Mouse (Mus musculus): Measurements from ENCODE around the gene Ptpn9.
"Not testable (repeated sequence)": the region's sequence is repeated elsewhere in the genome, so short reads cannot be mapped to it uniquely, and the experiment has no call there.

Ptpn9 gene

GRCm38 (mm10) chr9:56994286-56995197 lies at the start of gene Ptpn9:
Gene Ptpn9, plus strand, starts transcription at chr9:56994923.
- peak; percentile 90 for DNase-seq (ENCODE audit: low read depth, low spot score)

- DNase-seq (ENCODE audit: low read depth, low spot score): peak; percentile 70
These were observed 47.2 kb upstream of the Ptpn9 start for GRCm38 (mm10) chr9:56947481-56947880.

GRCm38 (mm10) chr9:56948699-56949098 lies 46.0 kb upstream of the Ptpn9 start:
- DNase-seq (ENCODE audit: low read depth, low spot score): not testable (repeated sequence)

- DNase-seq (ENCODE audit: low read depth, low spot score): peak; percentile 48
These were observed 45.0 kb upstream of the Ptpn9 start for GRCm38 (mm10) chr9:56949767-56950166.

- peak; percentile 99 for DNase-seq (ENCODE audit: low read depth, low spot score)
These were observed 44.0 kb upstream of the Ptpn9 start, which contains the start of gene Snupn for GRCm38 (mm10) chr9:56950414-56951400. Gene Snupn, plus strand, starts transcription at chr9:56950878.

- DNase-seq (ENCODE audit: low read depth, low spot score): no peak
These were observed 41.2 kb upstream of the Ptpn9 start for GRCm38 (mm10) chr9:56953562-56953961.

GRCm38 (mm10) chr9:56956966-56957675 lies 37.6 kb upstream of the Ptpn9 start:
- no peak for DNase-seq (ENCODE audit: low read depth, low spot score)

- DNase-seq (ENCODE audit: low read depth, low spot score): no peak
These were observed 36.0 kb upstream of the Ptpn9 start for GRCm38 (mm10) chr9:56958689-56959088.

- DNase-seq (ENCODE audit: low read depth, low spot score): no peak
These were observed 33.1 kb upstream of the Ptpn9 start for GRCm38 (mm10) chr9:56961591-56961990.

GRCm38 (mm10) chr9:56970158-56970557 lies 24.6 kb upstream of the Ptpn9 start:
- DNase-seq (ENCODE audit: low read depth, low spot score): no peak

- no peak for DNase-seq (ENCODE audit: low read depth, low spot score)
These were observed 20.7 kb upstream of the Ptpn9 start for GRCm38 (mm10) chr9:56973960-56974524.

GRCm38 (mm10) chr9:56975199-56975598 lies 19.5 kb upstream of the Ptpn9 start:
- no peak for DNase-seq (ENCODE audit: low read depth, low spot score)

GRCm38 (mm10) chr9:56980186-56980585 lies 14.5 kb upstream of the Ptpn9 start:
- DNase-seq (ENCODE audit: low read depth, low spot score): no peak

GRCm38 (mm10) chr9:56981502-56981901 lies 13.2 kb upstream of the Ptpn9 start:
- DNase-seq (ENCODE audit: low read depth, low spot score): no peak

GRCm38 (mm10) chr9:56995198-56996027 lies 690 bp downstream of the Ptpn9 start:
- peak; percentile 83 for DNase-seq (ENCODE audit: low read depth, low spot score)

GRCm38 (mm10) chr9:56996028-56996346 lies 1.3 kb downstream of the Ptpn9 start:
- no peak for DNase-seq (ENCODE audit: low read depth, low spot score)

- DNase-seq (ENCODE audit: low read depth, low spot score): not testable (repeated sequence)
These were observed 2.5 kb downstream of the Ptpn9 start for GRCm38 (mm10) chr9:56997206-56997605.

- no peak for DNase-seq (ENCODE audit: low read depth, low spot score)
These were observed 8.3 kb downstream of the Ptpn9 start for GRCm38 (mm10) chr9:57003011-57003410.

- no peak for DNase-seq (ENCODE audit: low read depth, low spot score)
These were observed 17.7 kb downstream of the Ptpn9 start for GRCm38 (mm10) chr9:57012393-57012792.

GRCm38 (mm10) chr9:57012895-57013294 lies 18.2 kb downstream of the Ptpn9 start:
- DNase-seq (ENCODE audit: low read depth, low spot score): no peak
